Mouse (Mus musculus): ENCODE measurements around the gene Gabarap. TPM values are rescaled to one million over a fixed set of nuclear protein-coding genes. Genes with fewer than 3 reads are reported as not detected.

The Gabarap gene
- polyA plus RNA-seq, 1 experiment from 2014 or later: 447 TPM

DNA sequence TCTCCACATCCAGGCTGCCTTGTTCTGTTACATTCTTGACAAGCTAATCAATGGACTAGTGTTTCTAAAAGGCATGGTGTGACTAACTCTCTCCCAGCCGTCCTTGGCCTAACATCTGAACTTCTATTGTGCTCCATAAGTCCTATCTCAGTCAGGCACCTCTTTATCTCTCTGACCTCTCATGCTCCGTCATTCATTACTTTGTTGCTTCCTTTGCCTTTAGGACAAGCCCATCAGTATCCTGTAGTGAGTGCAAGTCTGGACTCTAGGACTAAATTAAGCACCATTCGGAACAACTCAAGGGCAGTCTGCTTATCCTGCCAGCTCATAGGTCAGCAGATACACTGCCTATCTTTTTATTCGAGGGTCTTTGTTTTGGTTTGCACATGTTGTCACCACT is 14.7 kb upstream of the Gabarap start:
- Histone ChIP-seq H3K9ac (no peak overlapping the region), H3K4me2 (no peak overlapping the region), H3K9me3 (replicated peaks) (no peaks in the 10 kb centered on the region), H3K4me3 (replicated peaks) (no peak overlapping the region), H3K4me1 (peaks cover 11% of the 10 kb centered on the region), H3K27ac (no peak overlapping the region), H3K36me3 (peaks cover 76% of the 10 kb centered on the region), H3K27me3 (no peaks in the 10 kb centered on the region)
- 91% methylated on average over 4 of the region's 4 CpGs for WGBS
- no peak for ATAC-seq (replicated peaks; ENCODE audit: low FRiP score)

DNA sequence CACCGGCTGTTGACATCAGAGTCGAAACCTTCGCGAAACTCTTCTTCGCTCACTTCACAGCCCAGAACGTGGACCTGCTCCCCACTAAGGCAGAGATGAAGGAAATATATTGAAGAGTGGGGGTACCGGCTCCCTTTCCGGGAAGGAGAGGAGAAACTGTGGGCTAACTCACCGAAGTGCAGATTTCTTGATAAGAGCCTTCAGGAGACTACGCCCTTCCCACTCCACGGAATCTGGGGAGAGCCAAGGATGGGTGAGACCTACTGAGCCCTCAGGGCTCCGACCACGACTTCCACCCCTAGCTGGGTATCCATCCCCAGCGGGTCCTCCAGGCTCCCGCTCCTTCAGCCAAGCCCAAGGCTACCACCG is 11.1 kb upstream of the Gabarap start:
- Histone ChIP-seq H3K4me1 (peaks cover 32% of the 10 kb centered on the region), H3K9me3 (replicated peaks) (no peaks in the 10 kb centered on the region), H3K4me2 (peak overlapping the region; percentile 72), H3K9ac (peak overlapping the region; percentile 76), H3K4me3 (replicated peaks) (peak overlapping the region; percentile 97), H3K27me3 (no peaks in the 10 kb centered on the region), H3K27ac (peak overlapping the region; percentile 100), H3K36me3 (peaks cover 56% of the 10 kb centered on the region)
- ATAC-seq (replicated peaks; ENCODE audit: low FRiP score): no peak
- 3% methylated on average over 16 of the region's 16 CpGs for WGBS

DNA sequence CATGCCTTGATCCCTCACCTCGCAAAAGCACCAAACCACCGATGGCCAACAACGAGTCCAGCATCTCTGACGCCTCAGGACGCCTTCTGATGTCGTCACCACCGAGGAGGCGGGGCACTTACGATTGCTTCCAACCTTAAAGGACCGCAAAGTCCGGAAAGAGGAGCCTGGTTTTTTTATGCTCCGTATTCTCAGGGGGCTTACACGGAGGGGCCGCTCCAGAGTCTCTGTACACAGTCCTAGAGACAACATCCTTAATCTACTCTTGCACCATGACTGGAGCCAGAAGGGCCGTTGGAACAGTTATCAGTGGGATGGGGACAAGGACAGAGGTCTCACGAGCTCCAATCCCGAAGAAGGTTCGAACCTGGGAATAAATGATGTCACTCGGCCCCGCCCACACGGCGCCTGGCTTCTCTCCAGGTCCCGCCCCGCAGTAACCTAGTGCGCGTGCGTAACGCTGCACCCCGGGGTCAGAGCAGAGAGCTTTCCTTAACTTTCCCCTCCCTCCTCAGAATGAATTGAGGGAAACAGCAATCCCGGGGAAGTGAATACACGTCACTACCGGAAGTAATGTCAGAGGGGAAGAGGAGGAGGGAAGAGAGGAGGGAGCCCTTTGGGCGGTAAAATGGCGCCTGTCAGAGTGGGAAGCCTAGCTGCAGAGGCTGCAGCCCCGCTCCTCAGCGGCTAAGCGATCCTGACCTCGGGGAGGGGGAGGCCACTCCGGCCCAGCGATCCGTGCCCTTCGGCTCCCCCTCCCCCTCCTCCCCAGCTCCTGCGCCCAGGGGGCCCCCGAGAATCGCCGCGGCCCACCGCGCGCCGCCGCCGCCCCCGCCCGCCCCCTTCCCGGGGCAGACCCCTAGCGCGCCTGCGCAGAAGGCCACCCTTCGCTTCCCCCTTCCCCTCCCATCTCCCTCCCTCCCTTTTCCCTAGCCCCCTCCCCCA is 10.5 kb upstream of the Gabarap start:
- ATAC-seq (replicated peaks; ENCODE audit: low FRiP score): peak; percentile 94
- Histone ChIP-seq H3K9me3 (replicated peaks) (no peaks in the 10 kb centered on the region), H3K4me2 (peak overlapping the region; percentile 72), H3K27ac (peak overlapping the region; percentile 100), H3K36me3 (peaks cover 56% of the 10 kb centered on the region), H3K4me3 (replicated peaks) (peak overlapping the region; percentile 97), H3K9ac (peak overlapping the region; percentile 93), H3K27me3 (no peaks in the 10 kb centered on the region), H3K4me1 (peaks cover 32% of the 10 kb centered on the region)
- WGBS: under 1% methylated on average over 51 of the region's 60 CpGs

DNA sequence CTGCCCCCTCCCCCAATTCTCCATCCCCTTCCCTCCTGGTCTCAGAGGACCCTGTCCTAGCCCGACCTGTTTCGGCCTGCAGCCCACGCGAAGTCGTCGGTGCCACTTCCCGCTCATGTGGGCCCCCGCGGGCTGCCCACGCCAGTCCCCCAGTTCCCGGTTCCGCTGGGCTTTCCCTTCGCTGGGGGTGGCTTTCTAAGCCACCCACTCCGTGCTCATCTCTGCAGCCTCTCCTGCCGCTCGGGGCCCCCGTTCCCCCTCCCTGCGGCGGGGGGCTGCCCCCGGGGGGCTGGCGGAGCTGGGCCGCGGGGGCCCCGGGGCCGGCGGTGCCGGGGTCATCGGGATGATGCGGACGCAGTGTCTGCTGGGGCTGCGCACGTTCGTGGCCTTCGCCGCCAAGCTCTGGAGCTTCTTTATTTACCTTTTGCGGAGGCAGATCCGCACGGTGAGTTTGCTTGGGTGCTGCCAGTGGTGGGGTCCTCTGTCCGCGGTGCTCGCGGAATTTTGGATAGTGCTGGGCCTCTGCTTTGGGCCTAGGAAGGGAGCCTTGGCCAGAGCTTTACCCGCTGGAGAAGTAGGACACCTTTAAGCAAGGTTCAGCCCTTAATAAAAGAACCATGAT is 9.7 kb upstream of the Gabarap start, which contains the start of gene Ctdnep1:
Gene Ctdnep1 (plus strand): TSS at position 16 of the 622 bp plus-strand sequence.
- peaks cover 32% of the 10 kb centered on the region for H3K4me1 ChIP-seq
- peak within 1 kb of the TSS; percentile 100 for H3K27ac ChIP-seq
- no peaks in the 10 kb centered on the region for H3K27me3 ChIP-seq
- ATAC-seq (replicated peaks; ENCODE audit: low FRiP score): peak; percentile 55; the same call in 1 of the 2 replicates
- under 1% methylated on average over 40 of the region's 43 CpGs for WGBS
- peak within 1 kb of the TSS; percentile 72 for H3K4me2 ChIP-seq
- peaks cover 55% of the 10 kb centered on the region for H3K36me3 ChIP-seq
- H3K4me3 ChIP-seq (replicated peaks): peak within 1 kb of the TSS; percentile 97
- no peaks in the 10 kb centered on the region for H3K9me3 ChIP-seq (replicated peaks)
- H3K9ac ChIP-seq: peak within 1 kb of the TSS; percentile 93

GRCm38 (mm10) chr11:69982225-69982624 is 8.7 kb upstream of the Gabarap start, which contains the start of gene Elp5:
TSS of gene Elp5 (minus strand) at chr11:69982517.
- H3K36me3 ChIP-seq: peaks cover 55% of the 10 kb centered on the region

GRCm38 (mm10) chr11:69982877-69983276 is 8.1 kb upstream of the Gabarap start:
- H3K4me1 ChIP-seq: peaks cover 32% of the 10 kb centered on the region
- 13% methylated on average over 5 of the region's 5 CpGs for WGBS
- no peak for ATAC-seq (replicated peaks; ENCODE audit: low FRiP score)
- H3K27me3 ChIP-seq: no peaks in the 10 kb centered on the region
- peak overlapping the region; percentile 72 for H3K4me2 ChIP-seq
- H3K9me3 ChIP-seq (replicated peaks): no peaks in the 10 kb centered on the region
- H3K36me3 ChIP-seq: peaks cover 55% of the 10 kb centered on the region
- peak overlapping the region; percentile 97 for H3K4me3 ChIP-seq (replicated peaks)
- H3K9ac ChIP-seq: peak overlapping the region; percentile 93
- peak overlapping the region; percentile 100 for H3K27ac ChIP-seq

More at GRCm38 (mm10) chr11:69982225-69982624, 8.7 kb upstream of the Gabarap start, which contains the start of gene Elp5:
- Histone ChIP-seq H3K9ac (peak within 1 kb of the TSS; percentile 93), H3K27ac (peak within 1 kb of the TSS; percentile 100), H3K4me2 (peak within 1 kb of the TSS; percentile 72), H3K4me3 (replicated peaks) (peak within 1 kb of the TSS; percentile 97), H3K9me3 (replicated peaks) (no peaks in the 10 kb centered on the region), H3K4me1 (peaks cover 32% of the 10 kb centered on the region), H3K27me3 (no peaks in the 10 kb centered on the region)
- 47% methylated on average over 8 of the region's 8 CpGs for WGBS
- ATAC-seq (replicated peaks; ENCODE audit: low FRiP score): no peak

- Histone ChIP-seq H3K9me3 (replicated peaks) (no peaks in the 10 kb centered on the region), H3K4me1 (peaks cover 32% of the 10 kb centered on the region), H3K27me3 (no peaks in the 10 kb centered on the region), H3K27ac (peak overlapping the region; percentile 100), H3K4me3 (replicated peaks) (peak overlapping the region; percentile 97), H3K9ac (peak overlapping the region; percentile 41; the same call in 1 of the 2 replicates), H3K4me2 (peak overlapping the region; percentile 72), H3K36me3 (peaks cover 55% of the 10 kb centered on the region)
- no peak for ATAC-seq (replicated peaks; ENCODE audit: low FRiP score)
- 82% methylated on average over 4 of the region's 4 CpGs for WGBS
Observed at GRCm38 (mm10) chr11:69983377-69983776, 7.6 kb upstream of the Gabarap start.

DNA sequence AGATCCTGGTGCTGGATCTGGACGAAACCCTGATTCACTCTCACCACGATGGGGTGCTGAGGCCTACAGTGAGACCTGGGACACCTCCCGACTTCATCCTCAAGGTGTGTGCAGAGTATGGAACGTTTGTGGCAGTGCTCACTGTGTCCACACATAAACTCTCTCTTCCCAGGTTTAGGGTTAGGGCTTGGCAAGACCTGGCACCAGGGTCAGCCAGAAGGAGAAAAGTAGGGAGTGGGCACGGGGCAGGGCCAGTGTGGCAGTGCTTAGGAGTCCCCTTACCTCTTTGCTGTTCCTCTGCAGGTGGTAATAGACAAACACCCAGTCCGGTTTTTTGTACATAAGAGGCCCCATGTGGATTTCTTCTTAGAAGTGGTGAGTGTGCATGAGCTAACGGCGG is 6.5 kb upstream of the Gabarap start:
- no peak overlapping the region for H3K27ac ChIP-seq
- peaks cover 24% of the 10 kb centered on the region for H3K4me1 ChIP-seq
- H3K36me3 ChIP-seq: peaks cover 60% of the 10 kb centered on the region
- no peak for ATAC-seq (replicated peaks; ENCODE audit: low FRiP score)
- WGBS: 89% methylated on average over 8 of the region's 8 CpGs
- H3K4me2 ChIP-seq: no peak overlapping the region
- no peak overlapping the region for H3K4me3 ChIP-seq (replicated peaks)
- H3K9me3 ChIP-seq (replicated peaks): no peaks in the 10 kb centered on the region
- no peaks in the 10 kb centered on the region for H3K27me3 ChIP-seq
- no peak overlapping the region for H3K9ac ChIP-seq

GRCm38 (mm10) chr11:69989949-69990348 is 994 bp upstream of the Gabarap start:
- 87% methylated on average over 8 of the region's 8 CpGs for WGBS
- Histone ChIP-seq H3K27ac (peak overlapping the region; percentile 95), H3K27me3 (no peaks in the 10 kb centered on the region), H3K4me3 (replicated peaks) (no peak overlapping the region; the same call in 1 of the 2 replicates), H3K4me2 (no peak overlapping the region), H3K36me3 (peaks cover 74% of the 10 kb centered on the region), H3K4me1 (peaks cover 24% of the 10 kb centered on the region), H3K9me3 (replicated peaks) (no peaks in the 10 kb centered on the region), H3K9ac (peak overlapping the region; percentile 64; the same call in 1 of the 2 replicates)
- no peak for ATAC-seq (replicated peaks; ENCODE audit: low FRiP score)

DNA sequence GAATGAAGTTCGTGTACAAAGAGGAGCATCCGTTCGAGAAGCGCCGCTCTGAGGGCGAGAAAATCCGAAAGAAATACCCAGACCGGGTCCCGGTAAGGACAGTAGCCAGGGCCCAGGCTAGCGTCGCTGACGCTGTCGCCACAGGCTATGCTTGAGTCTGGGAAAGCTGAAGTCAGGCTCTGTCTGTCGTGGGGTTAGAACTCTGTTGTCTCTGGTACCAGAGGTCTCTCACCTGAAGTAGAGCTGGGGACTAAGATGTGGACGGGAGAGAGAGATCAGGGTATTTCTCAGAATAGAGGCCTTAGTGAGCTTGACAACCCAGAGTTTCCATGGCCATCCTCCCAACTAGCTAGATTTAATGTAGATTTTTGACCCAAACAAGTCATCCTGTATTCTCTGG is 768 bp downstream of the Gabarap start:
- WGBS: under 1% methylated on average over 15 of the region's 15 CpGs
- Histone ChIP-seq H3K27me3 (no peaks in the 10 kb centered on the region), H3K4me2 (peak overlapping the region; percentile 66), H3K9ac (peak overlapping the region; percentile 64), H3K4me1 (peaks cover 24% of the 10 kb centered on the region), H3K27ac (peak overlapping the region; percentile 95), H3K36me3 (peaks cover 57% of the 10 kb centered on the region), H3K9me3 (replicated peaks) (no peaks in the 10 kb centered on the region), H3K4me3 (replicated peaks) (peak overlapping the region; percentile 59)
- ATAC-seq (replicated peaks; ENCODE audit: low FRiP score): 0 out of 2 replicates have a peak, but pooled peaks have one; percentile 3

DNA sequence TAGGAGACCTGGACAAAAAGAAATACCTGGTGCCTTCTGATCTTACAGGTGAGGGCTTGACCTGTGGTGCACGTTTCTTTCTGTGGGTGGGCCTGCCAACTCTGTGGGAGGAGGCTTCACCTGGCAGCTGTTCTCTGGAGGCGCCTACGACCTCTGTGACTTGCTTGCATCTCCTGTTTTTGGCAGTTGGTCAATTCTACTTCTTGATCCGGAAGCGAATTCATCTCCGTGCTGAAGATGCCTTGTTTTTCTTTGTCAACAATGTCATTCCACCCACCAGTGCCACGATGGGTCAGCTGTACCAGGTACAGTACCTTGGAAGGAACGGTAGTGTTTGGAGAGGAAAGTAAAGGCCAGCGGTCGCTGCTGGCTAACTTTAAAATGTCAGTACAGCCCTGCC is 1.5 kb downstream of the Gabarap start:
- Histone ChIP-seq H3K4me3 (replicated peaks) (peak overlapping the region; percentile 59), H3K4me1 (peaks cover 26% of the 10 kb centered on the region), H3K9me3 (replicated peaks) (no peaks in the 10 kb centered on the region), H3K27me3 (no peaks in the 10 kb centered on the region), H3K27ac (no peak overlapping the region), H3K9ac (peak overlapping the region; percentile 64), H3K4me2 (peak overlapping the region; percentile 66), H3K36me3 (peaks cover 50% of the 10 kb centered on the region)
- 77% methylated on average over 10 of the region's 10 CpGs for WGBS
- ATAC-seq (replicated peaks; ENCODE audit: low FRiP score): no peak

- Histone ChIP-seq H3K27me3 (no peaks in the 10 kb centered on the region), H3K4me2 (peak overlapping the region; percentile 66)
Observed at GRCm38 (mm10) chr11:69992932-69993331, 2.0 kb downstream of the Gabarap start.

More at GRCm38 (mm10) chr11:69992932-69993331, 2.0 kb downstream of the Gabarap start:
- no peak for ATAC-seq (replicated peaks; ENCODE audit: low FRiP score)
- 86% methylated on average over 3 of the region's 3 CpGs for WGBS
- peak overlapping the region; percentile 59 for H3K4me3 ChIP-seq (replicated peaks)
- H3K27ac ChIP-seq: no peak overlapping the region
- peaks cover 31% of the 10 kb centered on the region for H3K4me1 ChIP-seq
- H3K9ac ChIP-seq: peak overlapping the region; percentile 64; the same call in 1 of the 2 replicates
- H3K9me3 ChIP-seq (replicated peaks): no peaks in the 10 kb centered on the region
- H3K36me3 ChIP-seq: peaks cover 48% of the 10 kb centered on the region

Measured in kidney, embryonic 15.5 days (tissue).